Mouse (Mus musculus): ENCODE measurements around the gene Pds5b.
"Not testable (repeated sequence)": the region's sequence is repeated elsewhere in the genome, so short reads cannot be mapped to it uniquely, and the experiment has no call there.

Gene Pds5b

GRCm38 (mm10) chr5:150706651-150707050 lies 33.1 kb downstream of the Pds5b start:
- DNase-seq (ENCODE audit: low spot score) = peak; percentile 3

GRCm38 (mm10) chr5:150707181-150707580 lies 33.6 kb downstream of the Pds5b start:
- DNase-seq (ENCODE audit: low spot score) = not testable (repeated sequence)

GRCm38 (mm10) chr5:150711503-150711902 lies 38.0 kb downstream of the Pds5b start:
- DNase-seq (ENCODE audit: low spot score) = no peak

- no peak for DNase-seq (ENCODE audit: low spot score)
These were observed 39.9 kb downstream of the Pds5b start for GRCm38 (mm10) chr5:150713431-150713830.

- no peak for DNase-seq (ENCODE audit: low spot score)
These were observed 44.2 kb downstream of the Pds5b start for GRCm38 (mm10) chr5:150717775-150718174.

- DNase-seq (ENCODE audit: low spot score) = no peak
These were observed 51.1 kb downstream of the Pds5b start for GRCm38 (mm10) chr5:150724641-150725040.

- not testable (repeated sequence) for DNase-seq (ENCODE audit: low spot score)
These were observed 63.5 kb downstream of the Pds5b start for GRCm38 (mm10) chr5:150737028-150737427.

GRCm38 (mm10) chr5:150739311-150739710 lies 65.8 kb downstream of the Pds5b start:
- no peak for DNase-seq (ENCODE audit: low spot score)

GRCm38 (mm10) chr5:150740597-150740996 lies 67.1 kb downstream of the Pds5b start:
- no peak for DNase-seq (ENCODE audit: low spot score)

GRCm38 (mm10) chr5:150756623-150757022 lies 83.1 kb downstream of the Pds5b start:
- no peak for DNase-seq (ENCODE audit: low spot score)

- DNase-seq (ENCODE audit: low spot score) = no peak
These were observed 98.9 kb downstream of the Pds5b start for GRCm38 (mm10) chr5:150772403-150772802.

- DNase-seq (ENCODE audit: low spot score) = no peak
These were observed 99.5 kb downstream of the Pds5b start for GRCm38 (mm10) chr5:150773083-150773482.

GRCm38 (mm10) chr5:150788261-150788660 lies 114.7 kb downstream of the Pds5b start:
- no peak for DNase-seq (ENCODE audit: low spot score)

- no peak for DNase-seq (ENCODE audit: low spot score)
These were observed 115.5 kb downstream of the Pds5b start for GRCm38 (mm10) chr5:150789039-150789438.

- no peak for DNase-seq (ENCODE audit: low spot score)
These were observed 120.6 kb downstream of the Pds5b start for GRCm38 (mm10) chr5:150794181-150794580.

- no peak for DNase-seq (ENCODE audit: low spot score)
These were observed 126.5 kb downstream of the Pds5b start for GRCm38 (mm10) chr5:150800056-150800455.

- DNase-seq (ENCODE audit: low spot score) = no peak
These were observed 140.8 kb downstream of the Pds5b start for GRCm38 (mm10) chr5:150814111-150814990.

GRCm38 (mm10) chr5:150815400-150815799 lies 141.9 kb downstream of the Pds5b start:
- no peak for DNase-seq (ENCODE audit: low spot score)

GRCm38 (mm10) chr5:150816775-150817174 lies 143.2 kb downstream of the Pds5b start:
- DNase-seq (ENCODE audit: low spot score) = no peak

GRCm38 (mm10) chr5:150818041-150818440 lies 144.5 kb downstream of the Pds5b start:
- DNase-seq (ENCODE audit: low spot score) = no peak

GRCm38 (mm10) chr5:150818886-150819285 lies 145.3 kb downstream of the Pds5b start:
- no peak for DNase-seq (ENCODE audit: low spot score)

GRCm38 (mm10) chr5:150819520-150819919 lies 146.0 kb downstream of the Pds5b start:
- DNase-seq (ENCODE audit: low spot score) = no peak

- DNase-seq (ENCODE audit: low spot score) = no peak
These were observed 147.6 kb downstream of the Pds5b start for GRCm38 (mm10) chr5:150821152-150821551.

- DNase-seq (ENCODE audit: low spot score) = no peak
These were observed 149.2 kb downstream of the Pds5b start for GRCm38 (mm10) chr5:150822781-150823180.
